In the genomic region with DNA sequence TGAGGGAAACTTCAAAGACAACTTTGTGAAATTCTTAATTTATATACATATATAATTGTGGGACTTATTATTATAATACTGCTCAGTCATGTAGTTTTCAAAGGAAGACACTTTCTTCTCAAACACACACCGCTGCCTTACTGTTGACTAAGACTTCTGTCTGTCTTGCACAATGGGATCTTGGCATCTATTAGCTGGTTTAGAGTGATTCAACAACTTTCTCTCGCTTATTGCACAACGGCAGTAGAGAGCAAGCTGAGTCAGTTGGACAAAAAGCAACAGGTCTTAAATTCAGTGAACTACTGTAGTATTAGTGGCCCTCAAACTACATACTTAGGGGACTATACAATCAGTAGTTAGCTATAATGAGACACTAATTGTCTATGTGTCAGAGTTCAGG, we compare ENCODE assay signal across 10 mouse cellular contexts. TPM values are rescaled to one million over a fixed set of nuclear protein-coding genes. Genes with fewer than 3 reads are reported as not detected.
DNase-seq lines count a peak whose midpoint lies in the region; ATAC-seq lines count a peak whose summit lies in the region.
"Had no signal": no experiment of that assay in that cellular context is flagged by ENCODE, and none has a peak within 500 bp of the region (broad histone marks: within the 10 kb centered on the region; RNA-seq: fewer than 3 reads in every experiment).

No protein-coding gene starts in this region.

- DNase-seq in heart, adult 8-10 months (ENCODE audit: low spot score): peak; percentile 62
- DNase-seq in heart, postnatal 14 days: no peak
- peak; percentile 91 for DNase-seq in NIH3T3 (ENCODE audit: low read depth)
- peak; percentile 95 for DNase-seq in fat pad, adult 2 months (ENCODE audit: extremely low read depth, low read depth, low spot score)
- no peak for DNase-seq in spleen, adult 12 weeks (ENCODE audit: low spot score)
- DNase-seq in left cerebral cortex, postnatal 4 days: no peak
- DNase-seq: cerebellum, adult 9-11 months; kidney, adult 11 months had no signal

- intact Hi-C loops in heart, postnatal 14 days (cut with DNase I): no loop called here
- intact Hi-C loops in left cerebral cortex, postnatal 4 days (cut with DNase I): no loop called here

- ATAC-seq in megakaryocyte progenitor cell, adult 5-6 weeks (replicated peaks; ENCODE audit: poor library complexity): peak; percentile 84
- no peak for ATAC-seq in activated CD4-positive, CD25-positive, alpha-beta regulatory T cell, adult 4 months

RNA-seq across cellular contexts. Expression of gene Itm2b, which starts 25.0 kb away (rescaled TPM):
- 100 to 1,000 TPM; 747 to 855 (median 798) TPM for total RNA-seq in heart, adult 8-10 months (2022)
- 100 to 1,000 TPM; 584 to 674 TPM for total RNA-seq in heart, postnatal 14 days (2021)
- total RNA-seq in megakaryocyte progenitor cell, adult 5-6 weeks (2015): 1,237 and 1,336 TPM in 2 replicates
- total RNA-seq in megakaryocyte progenitor cell, adult 5-6 weeks (2017): 1,026 and 1,067 TPM in 2 replicates
- 1,000 to 10,000 TPM in 1 of 2 experiments, 100 to 1,000 TPM in 1; 963 to 1,015 TPM for polyA plus RNA-seq in activated CD4-positive, CD25-positive, alpha-beta regulatory T cell, adult 4 months (2017; shearing (Covaris generic))
- total RNA-seq in left cerebral cortex, postnatal 4 days (2021): 100 to 1,000 TPM; 363 to 375 TPM

Comparison
In these comparisons a context has a peak if more than half of its experiments do, and no peak if none do; other contexts are left out.
1. DNase-seq: peak in heart, adult 8-10 months (single experiment), NIH3T3 (single experiment) and fat pad, adult 2 months (single experiment); none in heart, postnatal 14 days (0 of 2), spleen, adult 12 weeks (single experiment) and left cerebral cortex, postnatal 4 days (single experiment).